Mouse (Mus musculus): ENCODE data around the gene Cldn10.

DNA sequence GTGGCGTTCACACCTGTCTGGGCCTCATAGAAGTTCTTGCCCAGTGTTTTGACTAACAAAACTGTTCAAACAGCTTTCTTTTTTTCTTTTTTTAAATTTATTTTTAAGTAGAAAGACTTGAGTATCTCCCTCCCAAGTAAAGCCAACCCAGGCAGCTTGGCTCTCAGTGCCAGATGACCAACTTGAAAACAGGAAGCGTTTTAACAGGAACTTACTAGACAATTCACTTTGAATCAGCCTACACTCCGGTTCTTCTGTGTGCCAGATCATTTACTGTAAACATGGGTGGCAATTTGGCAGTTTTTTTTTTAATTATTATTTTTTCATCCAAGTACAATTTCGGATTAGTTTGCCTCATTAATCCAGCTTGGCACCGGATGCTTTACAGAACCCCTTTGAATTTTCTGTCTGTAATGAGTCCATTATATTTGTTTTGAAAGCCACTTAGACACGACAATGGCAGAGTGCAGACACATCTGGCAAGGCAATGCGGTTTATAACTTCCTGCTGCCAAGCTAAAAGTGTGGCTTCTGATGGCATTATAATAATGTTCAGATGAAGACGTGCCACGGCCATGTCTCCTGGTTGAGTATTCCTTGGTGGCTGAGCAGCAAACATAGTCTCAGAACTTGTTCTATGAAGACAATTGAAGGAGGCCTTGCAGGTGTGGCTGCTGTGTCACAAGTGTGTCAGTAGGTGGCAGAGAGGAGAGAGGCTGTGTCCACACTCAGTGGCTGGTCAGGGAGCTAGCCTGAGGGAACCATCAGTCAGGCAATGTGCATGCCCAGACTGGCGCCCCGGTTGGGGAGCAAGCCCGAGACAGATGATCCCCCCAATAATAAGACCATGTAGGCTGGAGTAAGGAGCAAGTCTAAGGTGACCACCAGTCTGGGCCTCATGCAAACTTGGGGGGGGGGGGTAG lies 12.9 kb upstream of the Cldn10 start:
- TF ChIP-seq TAL1 (IDR thresholded peaks at IDR 0.05; ENCODE audit: low read length) = no peak
- no peak for TF ChIP-seq GATA1 (IDR thresholded peaks at IDR 0.05; ENCODE audit: low read length)

Data from erythroblast, embryonic 14.5 days (primary cell).